21 mouse cellular contexts compared by ENCODE assay signal in genomic region chrX:93877634-93878016, GRCm38 (mm10).
"Had no signal": no experiment of that assay in that cellular context is flagged by ENCODE, and none has a peak within 500 bp of the region (broad histone marks: within the 10 kb centered on the region; RNA-seq: fewer than 3 reads in every experiment).

No protein-coding gene starts in this region.

- H3K4me3 ChIP-seq: limb, embryonic 10.5 days; limb, embryonic 13.5 days; liver, embryonic 12.5 days; liver, embryonic 15.5 days; lung, embryonic 15.5 days; neural tube, embryonic 12.5 days; neural tube, embryonic 15.5 days had no signal

- H3K4me1 ChIP-seq: limb, embryonic 10.5 days; limb, embryonic 13.5 days; liver, embryonic 12.5 days; liver, embryonic 15.5 days; lung, embryonic 15.5 days; neural tube, embryonic 12.5 days; neural tube, embryonic 15.5 days had no signal

- H3K9me3 ChIP-seq: limb, embryonic 10.5 days; limb, embryonic 13.5 days; liver, embryonic 12.5 days; liver, embryonic 15.5 days; lung, embryonic 15.5 days; neural tube, embryonic 12.5 days; neural tube, embryonic 15.5 days had no signal

- H3K4me2 ChIP-seq: limb, embryonic 13.5 days; liver, embryonic 12.5 days; liver, embryonic 15.5 days; lung, embryonic 15.5 days; midbrain, embryonic 11.5 days; neural tube, embryonic 12.5 days; neural tube, embryonic 15.5 days had no signal

- H3K27me3 ChIP-seq: neural tube, embryonic 12.5 days; neural tube, embryonic 15.5 days had no signal

- H3K36me3 ChIP-seq: limb, embryonic 10.5 days; limb, embryonic 13.5 days; liver, embryonic 12.5 days; liver, embryonic 15.5 days; lung, embryonic 15.5 days; neural tube, embryonic 12.5 days; neural tube, embryonic 15.5 days had no signal

- H3K27ac ChIP-seq: limb, embryonic 10.5 days; limb, embryonic 13.5 days; liver, embryonic 12.5 days; liver, embryonic 15.5 days; lung, embryonic 15.5 days; macrophage; neural tube, embryonic 12.5 days; neural tube, embryonic 15.5 days had no signal

- ATAC-seq: liver, embryonic 12.5 days had no signal

- DNase-seq: kidney, adult 11 months; kidney, adult 8-10 months; kidney, postnatal 14 days; kidney, postnatal 4 days; liver; lung, adult 18-20 months; lung, postnatal 10 days; midbrain, embryonic 14.5 days; right cerebral cortex, adult 18-20 months; right cerebral cortex, postnatal 14 days; thymus, adult 18-20 months; thymus, postnatal 36 days had no signal

- H3K9ac ChIP-seq: limb, embryonic 13.5 days; liver, embryonic 12.5 days; liver, embryonic 15.5 days; lung, embryonic 15.5 days; neural tube, embryonic 12.5 days; neural tube, embryonic 15.5 days had no signal
